Mouse (Mus musculus): ENCODE results near the gene Ubash3a. TPM values are rescaled to one million over a fixed set of nuclear protein-coding genes. Genes with fewer than 3 reads are reported as not detected.

The Ubash3a gene
- total RNA-seq (2023) = 88.2 TPM

GRCm38 (mm10) chr17:31207771-31208334, at the start of gene Ubash3a:
Gene Ubash3a (plus strand): TSS chr17:31207873.

DNA sequence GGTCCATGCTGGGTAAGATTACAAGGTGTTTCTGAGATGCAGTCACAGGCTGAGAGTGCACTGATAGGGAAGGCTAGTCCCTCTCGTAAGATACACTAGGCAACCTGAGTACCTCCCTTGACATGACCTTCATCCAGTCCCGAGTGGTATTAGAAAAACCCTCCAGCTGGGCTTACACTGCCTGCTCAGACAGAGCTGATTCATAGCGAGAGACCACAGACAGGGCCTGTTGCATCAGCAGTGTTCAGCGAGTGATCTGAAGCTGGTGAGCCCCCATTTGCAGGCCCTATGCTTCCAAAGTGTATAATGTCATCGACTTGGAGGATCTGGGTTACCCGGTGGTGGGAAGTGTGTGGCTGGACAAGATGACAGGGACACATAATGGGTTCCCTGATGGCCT, 42.5 kb upstream of the Ubash3a start, which contains the start of gene Tff1:
Gene Tff1, minus strand, starts transcription at position 151 of the 400 bp plus-strand sequence.

GRCm38 (mm10) chr17:31198877-31199276, 8.8 kb upstream of the Ubash3a start, which contains the start of gene Tmprss3:
Gene Tmprss3 (minus strand): TSS chr17:31198977.

GRCm38 (mm10) chr17:31276922-31277918, 69.5 kb downstream of the Ubash3a start, which contains the start of gene Rsph1:
Gene Rsph1 (minus strand): TSS chr17:31277383.

GRCm38 (mm10) chr17:31286492-31286891, 78.8 kb downstream of the Ubash3a start, which contains the start of gene Slc37a1:
Gene Slc37a1 (plus strand): TSS chr17:31286792.

Other genes starting within 250 kb of the Ubash3a start
- gene Abcg1, start 150.2 kb upstream of the Ubash3a start, total RNA-seq (2023) = 147 TPM
- gene Tff3, start 78.2 kb upstream of the Ubash3a start, total RNA-seq (2023) = not detected
- gene Tff2, start 63.6 kb upstream of the Ubash3a start, total RNA-seq (2023) = not detected
- gene Tff1, start 42.6 kb upstream of the Ubash3a start, total RNA-seq (2023) = not detected
- gene Tmprss3, start 8.9 kb upstream of the Ubash3a start, total RNA-seq (2023) = 0.24 TPM
- not detected for gene Rsph1, start 69.5 kb downstream of the Ubash3a start, total RNA-seq (2023)
- 80.9 TPM for gene Slc37a1, start 78.9 kb downstream of the Ubash3a start, total RNA-seq (2023)
- 2.4 TPM for gene Pde9a, start 178.3 kb downstream of the Ubash3a start, total RNA-seq (2023)

Data from CD4-positive naive resting alpha-beta T cell, adult 57 days (primary cell).